Mouse (Mus musculus) limb, embryonic 12.5 days (tissue): Measurements from ENCODE around the gene Ap3s2. TPM values are rescaled to one million over a fixed set of nuclear protein-coding genes. Genes with fewer than 3 reads are reported as not detected.

Experiments
- ATAC-seq: fragments of 200-750 bp; cut with Nextera tagmentation; 2 replicates; pipeline ENCODE4 v1.8.0; 2017; ENCODE audit warnings: low read depth, moderate TSS enrichment; ENCODE audit not compliant: insufficient number of reproducible peaks, insufficient read depth, low FRiP score, low TSS enrichment
- H3K27ac ChIP-seq: fragments of 300-500 bp; sonication (generic); 2 replicates; pipeline ENCODE4 v1.5.1; 2016; ENCODE audit warnings: mild to moderate bottlenecking, moderate library complexity
- H3K27me3 ChIP-seq: fragments of 300-500 bp; sonication (generic); 2 replicates; pipeline ENCODE4 v1.6.1; 2016; ENCODE audit warnings: mild to moderate bottlenecking, moderate library complexity
- H3K36me3 ChIP-seq: fragments of 300-500 bp; sonication (generic); 2 replicates; pipeline ENCODE4 v1.6.1; 2016; ENCODE audit warnings: mild to moderate bottlenecking, moderate library complexity
- H3K4me1 ChIP-seq: fragments of 300-500 bp; sonication (generic); replicated peaks from 2 replicates; pipeline ENCODE4 v1.6.1; 2016
- H3K4me2 ChIP-seq: fragments of 300-500 bp; sonication (generic); 2 replicates; pipeline ENCODE4 v1.6.1; 2016; ENCODE audit warnings: mild to moderate bottlenecking, moderate library complexity
- H3K4me3 ChIP-seq: fragments of 300-500 bp; sonication (generic); replicated peaks from 2 replicates; pipeline ENCODE4 v1.5.1; 2016; ENCODE audit warnings: mild to moderate bottlenecking
- H3K9ac ChIP-seq: fragments of 300-500 bp; sonication (generic); replicated peaks from 2 replicates; pipeline ENCODE4 v1.6.1; 2016; ENCODE audit warnings: mild to moderate bottlenecking, moderate library complexity
- H3K9me3 ChIP-seq: fragments of 300-500 bp; sonication (generic); 2 replicates; pipeline ENCODE4 v1.6.1; 2016; ENCODE audit warnings: mild to moderate bottlenecking, moderate library complexity
- WGBS: fragments of 180-500 bp; shearing (Covaris S2); methylation state at CpG from one replicate; pipeline ENCODE4 v1.1.7; 2016; 5-methylcytosine and 5-hydroxymethylcytosine counted together
- polyA plus RNA-seq: library from polyadenylated mRNA; unstranded; fragments of >200 nt; fragmentation: Nextera tagmentation; extraction: Ambion mirVana; gene quantifications from 2 replicates; pipeline ENCODE4 v1.2.1, GENCODE M21; 2016

Ap3s2 gene
- polyA plus RNA-seq, 1 experiment from 2014 or later: 32.0 TPM

- no peak overlapping the region for H3K4me3 ChIP-seq
- ATAC-seq: no peak
- peaks cover 60% of the 10 kb centered on the region for H3K36me3 ChIP-seq
- no peaks in the 10 kb centered on the region for H3K9me3 ChIP-seq
- H3K4me1 ChIP-seq: 0 out of 2 replicates have a peak, but pooled peaks cover 5% of the 10 kb centered on the region
- no peaks in the 10 kb centered on the region for H3K27me3 ChIP-seq
- 92% methylated on average over 7 of the region's 7 CpGs for WGBS
- H3K27ac ChIP-seq: no peak overlapping the region
- H3K9ac ChIP-seq: no peak overlapping the region
- H3K4me2 ChIP-seq: no peak overlapping the region
Observed at GRCm38 (mm10) chr7:79883613-79884334, 36.7 kb downstream of the Ap3s2 start.

- no peak overlapping the region for H3K9ac ChIP-seq
- 0 out of 2 replicates have a peak, but pooled peaks cover 5% of the 10 kb centered on the region for H3K4me1 ChIP-seq
- no peak overlapping the region for H3K27ac ChIP-seq
- no peak overlapping the region for H3K4me2 ChIP-seq
- peaks cover 63% of the 10 kb centered on the region for H3K36me3 ChIP-seq
- H3K4me3 ChIP-seq: no peak overlapping the region
- WGBS: 89% methylated on average over 6 of the region's 6 CpGs
- H3K9me3 ChIP-seq: no peaks in the 10 kb centered on the region
- no peak for ATAC-seq
- no peaks in the 10 kb centered on the region for H3K27me3 ChIP-seq
Observed at GRCm38 (mm10) chr7:79881901-79882300, 38.5 kb downstream of the Ap3s2 start.

GRCm38 (mm10) chr7:79880998-79881397 is 39.5 kb downstream of the Ap3s2 start:
- WGBS: 32% methylated on average over 3 of the region's 3 CpGs
- H3K27ac ChIP-seq: 0 out of 2 replicates have a peak overlapping the region, but pooled peaks have one; percentile 4
- H3K36me3 ChIP-seq: peaks cover 71% of the 10 kb centered on the region

GRCm38 (mm10) chr7:79880033-79880432 is 40.4 kb downstream of the Ap3s2 start:
- no peak overlapping the region for H3K9ac ChIP-seq
- no peaks in the 10 kb centered on the region for H3K27me3 ChIP-seq
- H3K9me3 ChIP-seq: no peaks in the 10 kb centered on the region
- no peak for ATAC-seq
- peaks cover 67% of the 10 kb centered on the region for H3K36me3 ChIP-seq
- 0 out of 2 replicates have a peak, but pooled peaks cover 5% of the 10 kb centered on the region for H3K4me1 ChIP-seq
- no peak overlapping the region for H3K4me3 ChIP-seq
- H3K4me2 ChIP-seq: no peak overlapping the region
- WGBS: 82% methylated on average over 6 of the region's 6 CpGs
- H3K27ac ChIP-seq: no peak overlapping the region

More at GRCm38 (mm10) chr7:79880998-79881397, 39.5 kb downstream of the Ap3s2 start:
- no peak overlapping the region for H3K4me3 ChIP-seq
- H3K9ac ChIP-seq: no peak overlapping the region
- H3K9me3 ChIP-seq: no peaks in the 10 kb centered on the region
- 0 out of 2 replicates have a peak, but pooled peaks cover 5% of the 10 kb centered on the region for H3K4me1 ChIP-seq
- peak; percentile 56; the same call in 1 of the 2 replicates for ATAC-seq
- no peak overlapping the region for H3K4me2 ChIP-seq
- no peaks in the 10 kb centered on the region for H3K27me3 ChIP-seq

GRCm38 (mm10) chr7:79878455-79879025 is 41.9 kb downstream of the Ap3s2 start:
- Histone ChIP-seq H3K4me1 (0 out of 2 replicates have a peak, but pooled peaks cover 5% of the 10 kb centered on the region), H3K4me2 (no peak overlapping the region), H3K27me3 (no peaks in the 10 kb centered on the region), H3K36me3 (peaks cover 61% of the 10 kb centered on the region), H3K4me3 (no peak overlapping the region), H3K9me3 (no peaks in the 10 kb centered on the region), H3K9ac (no peak overlapping the region), H3K27ac (no peak overlapping the region)
- no peak for ATAC-seq
- 33% methylated on average over 2 of the region's 2 CpGs for WGBS

- no peaks in the 10 kb centered on the region for H3K27me3 ChIP-seq
- no peak overlapping the region for H3K4me3 ChIP-seq
- H3K9me3 ChIP-seq: no peaks in the 10 kb centered on the region
- peaks cover 17% of the 10 kb centered on the region; the same call in 1 of the 2 replicates for H3K36me3 ChIP-seq
- no peak overlapping the region for H3K27ac ChIP-seq
- no peak for ATAC-seq
- peaks cover 14% of the 10 kb centered on the region for H3K4me1 ChIP-seq
- H3K9ac ChIP-seq: no peak overlapping the region
- 83% methylated on average over 6 of the region's 6 CpGs for WGBS
- no peak overlapping the region for H3K4me2 ChIP-seq
Observed at GRCm38 (mm10) chr7:79873407-79873806, 47.0 kb downstream of the Ap3s2 start.

GRCm38 (mm10) chr7:79871797-79872345 is 48.6 kb downstream of the Ap3s2 start:
- Histone ChIP-seq H3K4me2 (no peak overlapping the region), H3K4me1 (peaks cover 27% of the 10 kb centered on the region), H3K27ac (no peak overlapping the region), H3K27me3 (no peaks in the 10 kb centered on the region), H3K9ac (no peak overlapping the region), H3K4me3 (no peak overlapping the region), H3K9me3 (no peaks in the 10 kb centered on the region), H3K36me3 (peaks cover 11% of the 10 kb centered on the region; the same call in 1 of the 2 replicates)
- ATAC-seq: no peak
- 83% methylated on average over 6 of the region's 6 CpGs for WGBS

GRCm38 (mm10) chr7:79869072-79869719 is 51.3 kb downstream of the Ap3s2 start:
- Histone ChIP-seq H3K4me1 (peaks cover 34% of the 10 kb centered on the region), H3K27ac (peak overlapping the region; percentile 54; the same call in 1 of the 2 replicates), H3K27me3 (no peaks in the 10 kb centered on the region), H3K4me3 (no peak overlapping the region), H3K9ac (no peak overlapping the region), H3K36me3 (no peaks in the 10 kb centered on the region), H3K9me3 (no peaks in the 10 kb centered on the region), H3K4me2 (no peak overlapping the region)
- 38% methylated on average over 6 of the region's 6 CpGs for WGBS
- ATAC-seq: no peak

GRCm38 (mm10) chr7:79868475-79868874 is 52.0 kb downstream of the Ap3s2 start:
- 0 out of 2 replicates have a peak overlapping the region, but pooled peaks have one; percentile 54 for H3K27ac ChIP-seq
- no peaks in the 10 kb centered on the region for H3K9me3 ChIP-seq
- H3K9ac ChIP-seq: no peak overlapping the region
- WGBS: 63% methylated on average over 7 of the region's 7 CpGs
- H3K36me3 ChIP-seq: no peaks in the 10 kb centered on the region
- H3K27me3 ChIP-seq: no peaks in the 10 kb centered on the region
- no peak for ATAC-seq
- no peak overlapping the region for H3K4me3 ChIP-seq
- peaks cover 34% of the 10 kb centered on the region for H3K4me1 ChIP-seq
- no peak overlapping the region for H3K4me2 ChIP-seq

GRCm38 (mm10) chr7:79867861-79868260 is 52.6 kb downstream of the Ap3s2 start:
- Histone ChIP-seq H3K27ac (peak overlapping the region; percentile 76), H3K9ac (no peak overlapping the region), H3K36me3 (no peaks in the 10 kb centered on the region), H3K4me3 (no peak overlapping the region), H3K4me2 (no peak overlapping the region), H3K27me3 (no peaks in the 10 kb centered on the region), H3K4me1 (peaks cover 35% of the 10 kb centered on the region), H3K9me3 (no peaks in the 10 kb centered on the region)
- WGBS: 78% methylated on average over 13 of the region's 13 CpGs
- ATAC-seq: no peak
